Comparison of ENCODE assay signal across 8 mouse cellular contexts in genomic region chr8:120633665-120634271, GRCm38 (mm10). TPM values are rescaled to one million over a fixed set of nuclear protein-coding genes. Genes with fewer than 3 reads are reported as not detected.
DNase-seq lines count a peak whose midpoint lies in the region; ATAC-seq and TF ChIP-seq lines count a peak whose summit lies in the region.

No protein-coding gene starts in this region.

- peak overlapping the region; percentile 100 for H3K4me2 ChIP-seq in embryonic facial prominence, embryonic 14.5 days (ENCODE audit: low read depth, low read length)
- H3K4me2 ChIP-seq in intestine, embryonic 15.5 days (replicated peaks) = peak overlapping the region; percentile 99
- H3K4me2 ChIP-seq in midbrain, embryonic 12.5 days (replicated peaks) = peak overlapping the region; percentile 98

- no peaks in the 10 kb centered on the region for H3K9me3 ChIP-seq in E14TG2a.4 (ENCODE audit: low read length)
- no peaks in the 10 kb centered on the region for H3K9me3 ChIP-seq in embryonic facial prominence, embryonic 14.5 days (ENCODE audit: control insufficient read depth, low read length)
- H3K9me3 ChIP-seq in intestine, embryonic 15.5 days = no peaks in the 10 kb centered on the region
- H3K9me3 ChIP-seq in midbrain, embryonic 12.5 days = no peaks in the 10 kb centered on the region

- H3K36me3 ChIP-seq in E14TG2a.4 (ENCODE audit: insufficient read depth, low read length) = peaks cover 15% of the 10 kb centered on the region; the same call in 1 of the 2 replicates
- H3K36me3 ChIP-seq in embryonic facial prominence, embryonic 14.5 days (ENCODE audit: control insufficient read depth, insufficient read depth, low read length) = no peaks in the 10 kb centered on the region
- no peaks in the 10 kb centered on the region for H3K36me3 ChIP-seq in intestine, embryonic 15.5 days
- no peaks in the 10 kb centered on the region for H3K36me3 ChIP-seq in midbrain, embryonic 12.5 days

- no peak overlapping the region for H3K27ac ChIP-seq in embryonic facial prominence, embryonic 14.5 days (replicated peaks; ENCODE audit: low read depth, low read length)
- H3K27ac ChIP-seq in intestine, embryonic 15.5 days = no peak overlapping the region
- H3K27ac ChIP-seq in midbrain, embryonic 12.5 days (replicated peaks) = no peak overlapping the region

- peak overlapping the region; percentile 72 for H3K9ac ChIP-seq in embryonic facial prominence, embryonic 14.5 days (ENCODE audit: low read depth, low read length)
- H3K9ac ChIP-seq in intestine, embryonic 15.5 days = peak overlapping the region; percentile 54
- peak overlapping the region; percentile 66 for H3K9ac ChIP-seq in midbrain, embryonic 12.5 days (replicated peaks)

- peak; percentile 5; the same call in 1 of the 2 replicates for ATAC-seq in embryonic facial prominence, embryonic 14.5 days (ENCODE audit: low read depth)
- peak; percentile 54 for ATAC-seq in intestine, embryonic 15.5 days
- ATAC-seq in midbrain, embryonic 12.5 days (ENCODE audit: low FRiP score, low read depth) = peak; percentile 35; the same call in 1 of the 2 replicates
- no peak for ATAC-seq in activated CD4-positive, CD25-positive, alpha-beta regulatory T cell, adult 4 months

- peaks cover 20% of the 10 kb centered on the region for H3K27me3 ChIP-seq in E14TG2a.4 (ENCODE audit: insufficient read depth, low read length)
- peaks cover 13% of the 10 kb centered on the region; the same call in 1 of the 2 replicates for H3K27me3 ChIP-seq in embryonic facial prominence, embryonic 14.5 days (replicated peaks; ENCODE audit: control insufficient read depth, insufficient read depth, low read length)
- peaks cover 11% of the 10 kb centered on the region for H3K27me3 ChIP-seq in intestine, embryonic 15.5 days (replicated peaks)
- peaks cover 65% of the 10 kb centered on the region for H3K27me3 ChIP-seq in midbrain, embryonic 12.5 days

- peak; percentile 93 for DNase-seq in heart, adult 11 months
- no peak for DNase-seq in heart, adult 9 months (ENCODE audit: low spot score in 2 of 2)
- peak; percentile 19 for DNase-seq in embryonic facial prominence, embryonic 14.5 days (ENCODE audit: low spot score)
- no peak for DNase-seq in cerebellum, adult 18-20 months

- 4% methylated on average over 39 of the region's 44 CpGs for WGBS in embryonic facial prominence, embryonic 14.5 days
- 3% methylated on average over 44 of the region's 44 CpGs for WGBS in intestine, embryonic 15.5 days
- whole genome bisulfite sequencing in midbrain, embryonic 12.5 days = 2% methylated on average over 44 of the region's 44 CpGs

- no peak for TF ChIP-seq CTCF in E14TG2a.4 (conservative IDR thresholded peaks at IDR 0.05; ENCODE audit: low read length)

- peak overlapping the region; percentile 82 for H3K4me3 ChIP-seq in E14TG2a.4 (replicated peaks; ENCODE audit: low read length)
- peak overlapping the region; percentile 68 for H3K4me3 ChIP-seq in embryonic facial prominence, embryonic 14.5 days (ENCODE audit: low read depth, low read length)
- H3K4me3 ChIP-seq in intestine, embryonic 15.5 days (replicated peaks) = peak overlapping the region; percentile 63
- peak overlapping the region; percentile 59 for H3K4me3 ChIP-seq in midbrain, embryonic 12.5 days

- peaks cover 63% of the 10 kb centered on the region for H3K4me1 ChIP-seq in E14TG2a.4 (replicated peaks; ENCODE audit: low read depth, low read length)
- H3K4me1 ChIP-seq in embryonic facial prominence, embryonic 14.5 days (ENCODE audit: control insufficient read depth, insufficient read depth, low read length) = peaks cover 13% of the 10 kb centered on the region
- peaks cover 13% of the 10 kb centered on the region; the same call in 1 of the 2 replicates for H3K4me1 ChIP-seq in intestine, embryonic 15.5 days (replicated peaks)
- H3K4me1 ChIP-seq in midbrain, embryonic 12.5 days = peaks cover 18% of the 10 kb centered on the region

RNA-seq across cellular contexts. Expression of gene 1190005I06Rik, which starts 13.7 kb away (rescaled TPM):
- polyA plus RNA-seq in embryonic facial prominence, embryonic 14.5 days (2014; fragmentation: Nextera tagmentation; extraction: Ambion mirVana) = 6.9 and 7.4 TPM in 2 replicates
- 1.3 and 2.5 TPM in 2 replicates for polyA plus RNA-seq in intestine, embryonic 15.5 days (2015; fragmentation: Nextera tagmentation; extraction: Ambion mirVana)
- 5.2 and 5.7 TPM in 2 replicates for polyA plus RNA-seq in midbrain, embryonic 12.5 days (2016; fragmentation: Nextera tagmentation; extraction: Ambion mirVana)
- not detected for polyA plus RNA-seq in activated CD4-positive, CD25-positive, alpha-beta regulatory T cell, adult 4 months (2017; shearing (Covaris generic))

RNA-seq across cellular contexts. Expression of gene Gm27021, which starts 34.1 kb away (rescaled TPM):
- 2.7 and 3.3 TPM in 2 replicates for polyA plus RNA-seq in embryonic facial prominence, embryonic 14.5 days (2014; fragmentation: Nextera tagmentation; extraction: Ambion mirVana)
- polyA plus RNA-seq in intestine, embryonic 15.5 days (2015; fragmentation: Nextera tagmentation; extraction: Ambion mirVana) = 2.0 and 2.2 TPM in 2 replicates
- 2.1 and 3.0 TPM in 2 replicates for polyA plus RNA-seq in midbrain, embryonic 12.5 days (2016; fragmentation: Nextera tagmentation; extraction: Ambion mirVana)
- not detected for polyA plus RNA-seq in activated CD4-positive, CD25-positive, alpha-beta regulatory T cell, adult 4 months (2017; shearing (Covaris generic))

RNA-seq across cellular contexts. Expression of gene Cox4i1, which starts 34.3 kb away (rescaled TPM):
- 977 and 1,053 TPM in 2 replicates for polyA plus RNA-seq in embryonic facial prominence, embryonic 14.5 days (2014; fragmentation: Nextera tagmentation; extraction: Ambion mirVana)
- polyA plus RNA-seq in intestine, embryonic 15.5 days (2015; fragmentation: Nextera tagmentation; extraction: Ambion mirVana) = 1,472 and 1,529 TPM in 2 replicates
- polyA plus RNA-seq in midbrain, embryonic 12.5 days (2016; fragmentation: Nextera tagmentation; extraction: Ambion mirVana) = 895 and 905 TPM in 2 replicates
- polyA plus RNA-seq in activated CD4-positive, CD25-positive, alpha-beta regulatory T cell, adult 4 months (2017; shearing (Covaris generic)) = 1,000 to 10,000 TPM; 1,217 to 1,292 TPM

RNA-seq across cellular contexts. Expression of gene Emc8, which starts 34.6 kb away (rescaled TPM):
- 221 and 243 TPM in 2 replicates for polyA plus RNA-seq in embryonic facial prominence, embryonic 14.5 days (2014; fragmentation: Nextera tagmentation; extraction: Ambion mirVana)
- 235 and 246 TPM in 2 replicates for polyA plus RNA-seq in intestine, embryonic 15.5 days (2015; fragmentation: Nextera tagmentation; extraction: Ambion mirVana)
- polyA plus RNA-seq in midbrain, embryonic 12.5 days (2016; fragmentation: Nextera tagmentation; extraction: Ambion mirVana) = 215 and 235 TPM in 2 replicates
- 10 to 100 TPM; 60.2 to 68.0 TPM for polyA plus RNA-seq in activated CD4-positive, CD25-positive, alpha-beta regulatory T cell, adult 4 months (2017; shearing (Covaris generic))

RNA-seq across cellular contexts. Expression of gene Gins2, which starts 44.7 kb away (rescaled TPM):
- 82.7 and 94.0 TPM in 2 replicates for polyA plus RNA-seq in embryonic facial prominence, embryonic 14.5 days (2014; fragmentation: Nextera tagmentation; extraction: Ambion mirVana)
- polyA plus RNA-seq in intestine, embryonic 15.5 days (2015; fragmentation: Nextera tagmentation; extraction: Ambion mirVana) = 88.4 and 88.8 TPM in 2 replicates
- polyA plus RNA-seq in midbrain, embryonic 12.5 days (2016; fragmentation: Nextera tagmentation; extraction: Ambion mirVana) = 73.7 and 84.8 TPM in 2 replicates
- polyA plus RNA-seq in activated CD4-positive, CD25-positive, alpha-beta regulatory T cell, adult 4 months (2017; shearing (Covaris generic)) = 10 to 100 TPM; 19.3 to 30.4 TPM

Comparison
In these comparisons a context has a peak if more than half of its experiments do, and no peak if none do; other contexts are left out.
1. DNase-seq: peak in heart, adult 11 months (single experiment) and embryonic facial prominence, embryonic 14.5 days (single experiment); none in heart, adult 9 months (0 of 2) and cerebellum, adult 18-20 months (0 of 2).
2. Peak in every context shown above with its lines, with median percentiles within 50 percentile points of each other: H3K4me3 ChIP-seq, H3K4me2 ChIP-seq and H3K9ac ChIP-seq.